25 mouse cellular contexts compared by ENCODE assay signal in the genomic region with DNA sequence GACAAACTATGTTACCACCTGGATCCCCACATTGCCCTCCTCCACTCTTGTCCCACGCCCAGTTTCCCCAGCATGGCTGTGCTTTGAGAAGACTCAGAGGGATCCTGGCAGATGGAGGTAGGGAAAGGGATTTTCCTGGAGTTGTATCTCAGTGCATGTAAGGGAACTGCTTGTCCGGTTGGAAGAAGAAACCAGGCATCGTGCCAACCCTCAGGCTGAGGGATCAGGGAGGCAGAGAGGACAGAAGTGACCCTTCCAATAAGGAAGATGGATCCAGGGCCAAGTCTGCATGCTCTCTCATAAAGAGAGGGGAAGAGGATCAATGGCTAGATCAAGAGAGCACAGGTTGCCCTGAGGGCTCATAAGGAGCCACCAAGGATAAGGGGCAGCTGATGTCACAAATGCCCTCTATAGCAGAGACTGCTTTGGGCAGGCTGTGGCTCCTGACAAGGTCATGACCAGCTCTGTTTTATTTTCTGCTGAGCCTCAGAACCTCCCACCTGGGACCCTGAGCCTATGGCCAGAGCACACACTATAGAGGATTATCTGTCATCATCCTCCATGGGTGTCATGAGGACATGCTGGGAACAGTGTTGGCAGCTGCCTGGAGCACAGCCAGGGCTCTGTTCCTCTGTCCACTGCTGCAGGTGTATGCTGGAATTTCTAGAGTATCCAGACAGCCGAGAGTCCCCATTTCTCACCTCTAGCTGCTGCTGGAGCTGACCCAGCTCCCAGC.
DNase-seq lines count a peak whose midpoint lies in the region; ATAC-seq lines count a peak whose summit lies in the region.
"Had no signal": no experiment of that assay in that cellular context is flagged by ENCODE, and none has a peak within 500 bp of the region (broad histone marks: within the 10 kb centered on the region; RNA-seq: fewer than 3 reads in every experiment).

No protein-coding gene starts in this region.

- WGBS in heart, embryonic 10.5 days = 73% methylated on average over 4 of the region's 4 CpGs
- WGBS in heart, embryonic 15.5 days = 45% methylated on average over 4 of the region's 4 CpGs

- peaks cover 14% of the 10 kb centered on the region for H3K4me1 ChIP-seq in heart, embryonic 10.5 days
- H3K4me1 ChIP-seq in heart, embryonic 15.5 days (replicated peaks) = peaks cover 20% of the 10 kb centered on the region
- H3K4me1 ChIP-seq: hindbrain, embryonic 15.5 days; intestine, embryonic 15.5 days; neural tube, embryonic 12.5 days had no signal

- DNase-seq in heart, embryonic 10.5 days (ENCODE audit: low spot score) = no peak
- no peak for DNase-seq in heart, postnatal 25 days (ENCODE audit: low spot score)
- no peak for DNase-seq in heart, adult 8-10 months (ENCODE audit: low spot score)
- peak; percentile 24 for DNase-seq in retina, postnatal 1 day
- no peak for DNase-seq in retina, embryonic 14.5 days (ENCODE audit: low spot score)
- no peak for DNase-seq in lung, postnatal 36 days
- DNase-seq: adrenal gland, postnatal 10 days; cerebellum, adult 9-10 months; forebrain, postnatal 0 days; kidney, adult 2 months; layer of hippocampus, postnatal 36 days; liver; lung, adult 2 months; lung, postnatal 10 days had no signal

- H3K4me3 ChIP-seq in heart, embryonic 10.5 days = no peak overlapping the region
- no peak overlapping the region for H3K4me3 ChIP-seq in heart, embryonic 15.5 days
- H3K4me3 ChIP-seq: erythroblast, embryonic 14.5 days; hindbrain, embryonic 15.5 days; intestine, embryonic 15.5 days; midbrain, embryonic 10.5 days; myocyte; neural tube, embryonic 12.5 days had no signal

- ATAC-seq in heart, embryonic 15.5 days (replicated peaks; ENCODE audit: insufficient number of reproducible peaks, insufficient read depth, low FRiP score, low read depth) = peak; percentile 83
- ATAC-seq: forebrain, postnatal 0 days; intestine, embryonic 15.5 days; midbrain, embryonic 16.5 days; Patski had no signal

- H3K9me3 ChIP-seq in heart, embryonic 10.5 days = no peaks in the 10 kb centered on the region
- no peaks in the 10 kb centered on the region for H3K9me3 ChIP-seq in heart, embryonic 15.5 days (replicated peaks)
- H3K9me3 ChIP-seq: hindbrain, embryonic 15.5 days; intestine, embryonic 15.5 days; midbrain, embryonic 10.5 days; neural tube, embryonic 12.5 days had no signal

- H3K27ac ChIP-seq in heart, embryonic 10.5 days = peak overlapping the region; percentile 19; the same call in 1 of the 2 replicates
- peak overlapping the region; percentile 74 for H3K27ac ChIP-seq in heart, embryonic 15.5 days
- H3K27ac ChIP-seq: hindbrain, embryonic 15.5 days; intestine, embryonic 15.5 days; kidney, postnatal 0 days; liver, embryonic 14.5 days; midbrain, embryonic 10.5 days; neural tube, embryonic 12.5 days had no signal

- H3K9ac ChIP-seq in heart, embryonic 15.5 days = no peak overlapping the region
- H3K9ac ChIP-seq: forebrain, postnatal 0 days; hindbrain, embryonic 15.5 days; intestine, embryonic 15.5 days; liver, embryonic 14.5 days; neural tube, embryonic 12.5 days had no signal

- H3K36me3 ChIP-seq in heart, embryonic 10.5 days = peaks cover 85% of the 10 kb centered on the region
- H3K36me3 ChIP-seq in heart, embryonic 15.5 days = peaks cover 22% of the 10 kb centered on the region
- H3K36me3 ChIP-seq: hindbrain, embryonic 15.5 days; intestine, embryonic 15.5 days; midbrain, embryonic 10.5 days; neural tube, embryonic 12.5 days had no signal

- H3K4me2 ChIP-seq in heart, embryonic 15.5 days = no peak overlapping the region
- H3K4me2 ChIP-seq: hindbrain, embryonic 15.5 days; intestine, embryonic 15.5 days; neural tube, embryonic 12.5 days had no signal

- H3K27me3 ChIP-seq in heart, embryonic 10.5 days (ENCODE audit: insufficient read depth, poor library complexity, severe bottlenecking) = 0 out of 2 replicates have a peak, but pooled peaks cover 6% of the 10 kb centered on the region
- H3K27me3 ChIP-seq in heart, embryonic 15.5 days = no peaks in the 10 kb centered on the region
- H3K27me3 ChIP-seq: hindbrain, embryonic 15.5 days; intestine, embryonic 15.5 days; neural tube, embryonic 12.5 days had no signal

- intact Hi-C loops in heart, postnatal 25 days (cut with DNase I) = no loop called here
